Mouse (Mus musculus) olfactory bulb, adult 2 months (tissue): ENCODE measurements around the gene Gpr171.

Source experiments
- CTCF ChIP-seq: fragments of 200-500 bp; IDR thresholded peaks from 2 replicates; pipeline ENCODE4 v1.5.1; 2012; ENCODE audit warnings: low read depth, mild to moderate bottlenecking, low read length, moderate library complexity; ENCODE audit not compliant: insufficient read depth
- POLR2A ChIP-seq: fragments of 200-500 bp; IDR thresholded peaks from 2 replicates; pipeline ENCODE4 v1.6.1; 2012; ENCODE audit warnings: mild to moderate bottlenecking, low read depth, low read length, moderate library complexity; ENCODE audit not compliant: insufficient read depth

DNA sequence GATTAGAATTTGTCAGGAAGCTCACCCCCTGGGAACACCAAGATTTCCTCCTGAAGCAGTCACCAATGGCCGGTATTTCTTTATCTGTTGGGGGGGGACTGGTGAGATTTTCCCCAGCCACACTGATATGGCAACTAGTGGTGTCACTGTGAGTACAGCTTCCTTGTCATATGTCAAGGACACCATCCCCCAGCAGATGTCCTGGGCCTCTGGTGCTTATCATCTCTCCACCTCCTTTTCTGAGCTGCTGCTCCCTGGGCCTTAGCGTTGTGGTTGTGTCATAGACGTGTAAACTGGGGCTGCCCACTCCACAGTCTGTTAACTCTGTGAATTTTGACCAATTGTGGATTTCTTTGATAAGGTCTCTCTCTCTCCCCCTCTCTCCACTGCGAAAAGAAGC, 2.8 kb upstream of the Gpr171 start:
- TF ChIP-seq POLR2A, result no peak
- no peak for TF ChIP-seq CTCF
